Mouse (Mus musculus) CD4-positive, CD25-positive, alpha-beta regulatory T cell, adult 2 months (primary cell): ENCODE measurements around the gene Gal3st1.
"Not testable (repeated sequence)": the region's sequence is repeated elsewhere in the genome, so short reads cannot be mapped to it uniquely, and the experiment has no call there.

ENCODE experiments used
- DNase-seq: peaks from one replicate; pipeline ENCODE4 v3.0.0-alpha.2; 2012; ENCODE audit warnings: low read depth, low spot score

The Gal3st1 gene

GRCm38 (mm10) chr11:3983291-3983862 is at the start of gene Gal3st1:
Gene Gal3st1, plus strand, starts transcription at chr11:3983636.
- DNase-seq, result no peak

GRCm38 (mm10) chr11:3933756-3934285 is 49.6 kb upstream of the Gal3st1 start:
- DNase-seq, result no peak

DNA sequence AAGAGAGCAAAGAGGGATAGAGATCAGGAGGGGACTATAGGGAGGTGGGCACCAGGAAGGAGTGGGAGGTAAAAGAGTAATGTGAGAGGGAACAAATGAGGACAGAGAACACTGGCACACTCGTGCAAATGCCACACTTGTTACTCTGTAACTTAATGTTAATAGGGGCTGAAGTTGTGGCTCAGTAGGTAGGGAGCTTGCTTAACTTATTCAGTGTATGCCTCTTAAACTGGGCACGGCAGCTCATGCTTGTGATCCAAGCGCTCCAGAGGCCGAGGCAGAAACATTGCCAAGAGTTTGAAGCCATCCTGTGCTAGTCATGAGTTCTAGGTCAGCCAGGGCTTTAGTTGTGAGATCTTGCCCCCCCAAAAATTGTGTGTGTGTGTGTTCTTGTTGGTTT is 48.3 kb upstream of the Gal3st1 start:
- no peak for DNase-seq

GRCm38 (mm10) chr11:3936318-3936717 is 47.1 kb upstream of the Gal3st1 start:
- no peak for DNase-seq

DNA sequence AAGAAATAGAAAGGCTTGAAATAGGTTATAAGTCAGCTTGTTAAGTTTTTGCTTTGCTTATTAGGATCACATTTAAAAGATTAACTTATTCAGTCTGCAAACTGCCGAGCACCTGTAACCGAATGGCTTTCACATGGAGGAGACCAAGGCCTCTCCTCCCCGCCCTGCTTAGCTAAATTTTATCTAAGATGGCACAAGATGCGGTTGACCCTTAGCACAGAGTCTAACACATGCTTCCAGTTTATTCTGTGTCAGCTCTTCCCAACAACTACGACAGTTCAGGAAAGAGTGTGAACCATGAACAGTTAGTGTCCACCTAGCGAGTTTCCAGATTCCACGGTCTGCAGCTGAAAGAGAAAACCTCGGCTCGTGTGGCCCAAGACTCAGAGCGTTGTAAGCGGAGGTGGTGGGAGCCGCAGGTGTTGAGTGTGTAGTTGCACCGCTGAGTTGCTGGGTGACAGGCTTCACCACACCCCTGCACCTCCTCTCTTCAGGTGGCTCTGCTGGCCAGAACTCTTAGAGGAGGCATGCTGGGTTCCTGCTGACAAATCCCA is 46.0 kb upstream of the Gal3st1 start:
- DNase-seq, result no peak

- no peak for DNase-seq
Measured at GRCm38 (mm10) chr11:3941371-3941770, 42.1 kb upstream of the Gal3st1 start.

DNA sequence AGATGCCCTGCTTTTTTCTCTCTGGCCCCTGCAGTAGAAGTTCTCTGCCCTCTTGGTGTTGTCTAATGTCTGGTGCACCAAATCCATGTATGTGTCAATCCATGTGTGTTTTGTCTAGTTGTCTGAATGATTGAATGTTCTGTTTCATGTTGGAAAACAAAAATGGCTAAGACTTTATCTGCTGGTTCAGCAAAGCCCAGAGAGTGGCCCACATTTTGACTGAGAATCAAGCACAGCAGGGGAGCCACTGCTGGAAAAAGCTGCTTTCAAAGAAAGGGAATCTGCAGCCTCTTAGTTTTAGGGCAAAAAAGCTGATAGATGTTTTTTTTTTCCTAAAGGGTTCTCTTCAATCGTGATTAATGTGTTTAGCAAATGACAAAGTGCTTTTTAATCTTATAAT is 37.0 kb upstream of the Gal3st1 start:
- no peak for DNase-seq

GRCm38 (mm10) chr11:3954876-3955275 is 28.6 kb upstream of the Gal3st1 start:
- not testable (repeated sequence) for DNase-seq

DNA sequence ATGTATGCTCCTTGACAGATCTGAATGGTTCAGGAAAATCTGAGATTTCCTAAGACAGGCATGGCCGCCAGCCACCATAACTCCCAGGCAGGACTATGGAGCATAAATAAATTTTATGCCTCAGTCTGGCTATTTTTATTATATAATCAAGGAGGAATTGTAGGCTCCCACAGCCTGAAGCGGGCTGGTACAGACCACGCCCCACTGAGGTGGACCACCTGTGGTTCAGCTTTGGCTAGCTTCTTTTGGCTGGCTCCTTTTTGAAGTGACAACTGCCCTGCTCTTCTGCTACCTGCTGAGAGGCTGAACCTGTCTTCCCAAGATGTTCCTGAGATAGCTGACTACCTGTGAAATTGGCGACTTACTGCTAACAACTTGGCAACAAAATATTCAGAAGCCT is 28.1 kb upstream of the Gal3st1 start:
- DNase-seq, result not testable (repeated sequence)

DNA sequence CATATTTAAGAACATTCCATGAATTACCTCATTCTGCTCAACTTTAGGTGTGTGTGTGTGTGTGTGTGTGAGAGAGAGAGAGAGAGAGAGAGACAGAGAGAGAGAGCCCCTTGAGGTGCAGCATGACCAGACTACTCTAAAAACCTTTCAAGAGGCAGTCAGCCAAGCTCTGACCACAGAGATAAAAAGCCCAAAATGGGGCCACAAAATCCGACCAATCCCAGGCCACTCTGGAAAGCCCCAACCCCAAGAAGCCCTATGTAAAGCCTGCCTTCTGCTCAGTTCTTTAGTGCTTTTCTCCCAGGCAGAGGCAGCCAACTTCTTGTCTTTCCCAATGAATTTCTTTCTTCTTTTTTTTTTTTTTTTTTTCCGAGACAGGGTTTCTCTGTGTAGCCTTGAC is 22.5 kb upstream of the Gal3st1 start:
- no peak for DNase-seq

DNA sequence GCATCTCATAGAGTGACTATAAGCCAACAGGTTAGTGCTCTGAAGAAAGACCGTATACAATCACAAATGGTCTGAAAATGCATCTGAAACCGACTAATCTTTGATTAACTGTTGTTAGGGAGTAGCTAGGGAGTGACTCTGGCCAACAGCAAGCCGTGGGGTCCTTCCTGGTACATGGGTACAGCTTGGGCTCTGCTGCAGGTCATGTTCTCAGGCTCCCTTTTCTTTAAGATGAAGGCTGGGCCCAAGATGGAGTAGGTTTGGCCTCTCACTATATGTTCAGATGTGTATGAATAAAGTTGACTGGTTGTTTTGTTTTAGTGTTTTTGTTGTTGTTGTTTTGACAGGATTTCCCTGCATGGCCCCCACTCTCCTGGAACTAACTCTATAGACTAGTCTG is 21.7 kb upstream of the Gal3st1 start:
- DNase-seq, result no peak

DNA sequence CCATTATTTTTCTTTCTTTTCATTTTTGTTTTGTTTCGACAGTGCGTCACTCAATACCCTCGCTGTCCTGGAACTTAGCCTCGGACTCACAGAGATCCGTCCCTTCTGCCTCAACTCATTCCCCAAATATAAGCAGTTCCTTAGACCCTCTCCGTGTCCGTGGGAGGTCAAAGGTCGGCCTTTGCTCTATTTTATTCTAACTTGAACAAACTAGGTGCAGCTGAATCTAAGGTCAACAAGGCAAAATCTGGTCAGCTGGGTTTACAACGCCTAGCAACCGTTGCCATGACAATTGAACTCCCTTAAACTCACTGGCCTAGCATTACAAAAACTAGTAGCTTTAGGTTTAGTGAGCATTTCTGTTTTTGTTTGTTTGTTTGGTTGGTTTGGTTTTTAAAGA is 20.3 kb upstream of the Gal3st1 start:
- DNase-seq, result no peak

- DNase-seq, result peak; percentile 90
Measured at GRCm38 (mm10) chr11:3963610-3964415, 19.6 kb upstream of the Gal3st1 start, which contains the start of gene Pes1. Gene Pes1, plus strand, starts transcription at chr11:3963975.

GRCm38 (mm10) chr11:3964416-3965172 is 18.8 kb upstream of the Gal3st1 start:
- no peak for DNase-seq

GRCm38 (mm10) chr11:3969837-3970236 is 13.6 kb upstream of the Gal3st1 start:
- DNase-seq, result no peak

GRCm38 (mm10) chr11:3970361-3970760 is 13.1 kb upstream of the Gal3st1 start:
- no peak for DNase-seq

GRCm38 (mm10) chr11:3973081-3973480 is 10.4 kb upstream of the Gal3st1 start:
- no peak for DNase-seq

GRCm38 (mm10) chr11:3974311-3974710 is 9.1 kb upstream of the Gal3st1 start:
- DNase-seq, result no peak

DNA sequence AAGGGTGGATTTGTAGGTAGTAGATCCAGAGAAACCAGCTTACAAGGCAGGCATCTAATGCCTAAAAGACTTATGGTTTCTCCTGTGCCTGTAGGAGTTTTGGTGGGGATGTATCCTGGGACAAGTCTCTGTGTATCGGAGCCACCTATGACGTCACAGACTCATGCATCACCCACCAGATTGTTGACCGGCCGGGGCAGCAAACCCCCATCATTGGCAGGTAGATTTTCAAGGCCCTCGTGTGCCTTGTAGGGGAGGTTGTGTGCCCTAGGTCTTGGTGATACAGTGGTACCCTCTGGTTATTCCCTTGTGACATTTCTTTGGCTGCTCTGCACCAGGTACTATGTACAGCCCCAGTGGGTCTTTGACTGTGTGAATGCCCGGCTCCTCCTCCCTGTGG is 6.8 kb upstream of the Gal3st1 start, which contains the start of gene 4930556J24Rik:
4930556J24Rik (minus strand) TSS at position 101 of the 400 bp plus-strand sequence.
- DNase-seq, result no peak

- DNase-seq, result no peak
Measured at GRCm38 (mm10) chr11:3978421-3978820, 5.0 kb upstream of the Gal3st1 start.

GRCm38 (mm10) chr11:3981536-3981935 is 1.9 kb upstream of the Gal3st1 start:
- no peak for DNase-seq
